Mouse (Mus musculus) cerebellum, adult 2 months (tissue): ENCODE measurements at regions not wholly inside any gene's neighbourhood (a gene's known extent, or its start where the extent isn't known, plus 50 kb on each side); places are given as distances from the start of the nearest gene placed in this dataset.

Experiments
- DNase-seq, 2 experiments: peaks; one replicate each; pipeline ENCODE4 v3.0.0; 2021
- H3K27ac ChIP-seq: fragments of 200-500 bp; 2 replicates; pipeline ENCODE4 v1.5.1; 2012; ENCODE audit warnings: low read length, control low read depth, inconsistent platforms; ENCODE audit not compliant: insufficient read depth
- H3K27me3 ChIP-seq: fragments of 200-500 bp; 2 replicates; pipeline ENCODE4 v1.6.1; 2012; ENCODE audit warnings: inconsistent platforms, mild to moderate bottlenecking, low read length, moderate library complexity; ENCODE audit not compliant: control insufficient read depth, insufficient read depth
- H3K4me1 ChIP-seq: fragments of 200-500 bp; 2 replicates; pipeline ENCODE4 v1.6.1; 2011; ENCODE audit warnings: low read length; ENCODE audit not compliant: control insufficient read depth, insufficient read depth
- H3K4me3 ChIP-seq: fragments of 200-500 bp; replicated peaks from 2 replicates; pipeline ENCODE3; 2011; ENCODE audit warnings: mild to moderate bottlenecking, low read depth, low read length, control low read depth; ENCODE audit not compliant: insufficient read depth
- CTCF ChIP-seq: fragments of 200-500 bp; IDR thresholded peaks from 2 replicates; pipeline ENCODE4 v1.5.1; 2011; ENCODE audit warnings: low read depth, mild to moderate bottlenecking, control low read depth, low read length, moderate library complexity, borderline replicate concordance; ENCODE audit not compliant: insufficient read depth
- POLR2A ChIP-seq: fragments of 200-500 bp; IDR thresholded peaks from 2 replicates; pipeline ENCODE4 v1.6.1; 2011; ENCODE audit warnings: low read length, control low read depth, borderline replicate concordance; ENCODE audit not compliant: insufficient read depth
- WGBS: fragments of 180-500 bp; shearing (Covaris S2); methylation state at CpG from one replicate; pipeline ENCODE4 v1.1.7; 2018; 5-methylcytosine and 5-hydroxymethylcytosine counted together

DNA sequence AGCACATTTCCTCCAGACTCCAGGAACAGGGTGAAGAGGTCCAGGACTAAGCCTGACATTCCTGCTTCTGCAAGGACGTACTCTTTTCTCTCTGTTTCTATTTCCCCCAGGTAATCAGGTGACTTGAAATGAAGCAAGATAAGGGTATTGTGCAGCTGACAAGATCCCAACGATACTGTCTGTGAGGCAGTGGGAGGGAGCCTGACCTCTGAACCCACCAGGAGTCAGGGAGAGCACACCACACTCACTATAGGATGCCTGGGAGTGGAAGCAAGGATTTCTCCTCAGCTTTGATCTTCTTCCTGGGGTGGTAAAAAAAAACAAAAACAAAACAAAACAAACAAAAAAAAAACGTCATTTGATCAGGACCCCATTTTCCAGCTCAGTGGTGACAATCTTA is 141.1 kb upstream of the A230072I06Rik start:
- Histone ChIP-seq H3K4me3 (no peak overlapping the region), H3K27me3 (no peaks in the 10 kb centered on the region; the same call in 1 of the 2 replicates), H3K27ac (no peak overlapping the region), H3K4me1 (no peaks in the 10 kb centered on the region; the same call in 1 of the 2 replicates)
- no peak for DNase-seq
- TF ChIP-seq CTCF (no peak), POLR2A (no peak)
- WGBS = 42% methylated on average over 3 of the region's 3 CpGs

DNA sequence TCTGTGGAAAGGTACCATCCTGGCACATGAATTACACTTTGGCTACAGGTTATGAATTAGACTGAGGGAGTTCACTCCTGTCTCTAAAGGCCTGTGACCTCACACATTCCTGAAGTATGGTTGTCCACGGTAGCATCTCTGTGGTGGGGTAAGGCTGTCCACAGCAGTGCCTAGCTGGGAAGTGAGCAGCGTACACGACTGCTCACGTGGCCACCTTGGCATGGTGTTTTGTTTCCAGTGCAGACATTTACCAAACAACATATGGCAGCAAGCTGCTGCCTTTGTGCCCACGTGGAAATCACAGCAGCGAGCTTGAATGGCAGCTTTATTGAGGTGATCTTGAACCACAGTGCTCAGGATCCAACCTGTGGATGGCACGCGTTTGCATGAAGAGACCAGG is 140.7 kb upstream of the A230072I06Rik start:
- 21% methylated on average over 8 of the region's 8 CpGs for WGBS
- H3K27me3 ChIP-seq = no peaks in the 10 kb centered on the region; the same call in 1 of the 2 replicates
- H3K4me3 ChIP-seq = no peak overlapping the region
- no peak for DNase-seq
- H3K4me1 ChIP-seq = no peaks in the 10 kb centered on the region; the same call in 1 of the 2 replicates
- TF ChIP-seq CTCF (no peak), POLR2A (no peak)
- H3K27ac ChIP-seq = no peak overlapping the region

DNA sequence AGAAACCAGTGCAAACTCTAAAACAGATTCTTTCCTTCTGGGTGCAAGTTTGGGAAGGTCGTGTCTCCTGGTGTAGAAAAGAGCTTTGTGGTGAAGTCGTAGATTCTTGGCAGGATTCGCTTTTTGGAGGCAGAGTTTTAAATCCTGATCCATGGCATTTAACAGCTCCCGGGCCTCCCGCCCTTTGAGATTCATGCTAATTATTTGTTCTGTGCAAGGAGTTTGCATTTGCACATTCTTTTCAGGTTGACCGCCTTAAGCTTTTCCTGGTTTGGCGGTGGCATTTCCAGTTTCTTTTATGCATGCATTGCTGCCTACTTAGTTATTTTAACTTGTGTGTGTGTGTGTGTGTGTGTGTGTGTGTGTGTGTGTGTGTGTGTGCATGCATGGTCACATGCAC is 126.9 kb upstream of the A230072I06Rik start:
- no peak for DNase-seq
- 25% methylated on average over 7 of the region's 7 CpGs for WGBS
- TF ChIP-seq POLR2A (no peak), CTCF (no peak)

DNA sequence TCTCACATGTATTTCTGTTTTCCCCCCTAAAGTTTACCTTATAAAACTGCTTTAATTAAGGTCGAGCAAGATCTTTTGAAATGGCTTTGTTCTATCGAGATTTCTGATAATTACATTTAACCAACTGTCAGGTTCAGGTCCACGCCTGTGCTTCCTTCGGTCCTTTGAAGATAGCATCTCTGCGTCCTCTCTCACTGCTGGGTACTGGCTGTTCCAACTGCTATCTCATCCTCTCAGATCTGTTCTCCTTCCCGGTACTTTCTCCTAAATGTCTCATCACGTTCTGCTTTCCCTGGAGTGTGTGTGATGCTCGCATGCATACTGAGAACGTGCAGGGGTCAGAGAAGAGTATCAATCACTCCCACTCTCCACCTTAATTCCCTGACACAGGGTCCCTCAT is 125.8 kb upstream of the A230072I06Rik start:
- no peak for DNase-seq
- H3K4me1 ChIP-seq = no peaks in the 10 kb centered on the region
- 84% methylated on average over 9 of the region's 9 CpGs for WGBS
- TF ChIP-seq POLR2A (no peak), CTCF (no peak)
- no peak overlapping the region for H3K4me3 ChIP-seq
- no peak overlapping the region for H3K27ac ChIP-seq
- no peaks in the 10 kb centered on the region; the same call in 1 of the 2 replicates for H3K27me3 ChIP-seq

More for the DNA sequence above, 126.9 kb upstream of the A230072I06Rik start:
- Histone ChIP-seq H3K27me3 (no peaks in the 10 kb centered on the region; the same call in 1 of the 2 replicates), H3K4me1 (no peaks in the 10 kb centered on the region), H3K4me3 (no peak overlapping the region), H3K27ac (no peak overlapping the region)

DNA sequence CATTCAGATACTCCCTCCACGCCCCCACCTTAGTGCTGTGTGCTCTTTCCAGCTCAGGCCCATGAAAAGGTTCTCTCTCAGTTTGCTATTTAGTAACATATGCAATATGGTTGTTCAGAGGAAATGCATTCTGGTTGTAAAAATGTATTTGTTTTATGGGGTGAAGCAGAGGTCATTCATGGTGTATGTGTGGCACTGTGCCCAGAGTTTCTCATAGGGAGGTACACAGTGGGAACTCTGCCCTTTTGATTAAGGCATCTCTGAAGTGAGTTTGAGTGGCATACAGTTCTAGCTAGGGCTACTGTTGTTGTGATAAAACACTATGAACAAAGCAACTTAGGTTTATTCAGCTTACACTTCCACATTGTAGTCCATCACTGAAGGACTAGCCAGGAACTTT is 121.7 kb upstream of the A230072I06Rik start:
- Histone ChIP-seq H3K4me3 (no peak overlapping the region), H3K4me1 (no peaks in the 10 kb centered on the region), H3K27ac (no peak overlapping the region), H3K27me3 (no peaks in the 10 kb centered on the region; the same call in 1 of the 2 replicates)
- WGBS = 75% methylated on average over 1 of the region's 1 CpGs
- TF ChIP-seq CTCF (no peak), POLR2A (no peak)
- no peak for DNase-seq

DNA sequence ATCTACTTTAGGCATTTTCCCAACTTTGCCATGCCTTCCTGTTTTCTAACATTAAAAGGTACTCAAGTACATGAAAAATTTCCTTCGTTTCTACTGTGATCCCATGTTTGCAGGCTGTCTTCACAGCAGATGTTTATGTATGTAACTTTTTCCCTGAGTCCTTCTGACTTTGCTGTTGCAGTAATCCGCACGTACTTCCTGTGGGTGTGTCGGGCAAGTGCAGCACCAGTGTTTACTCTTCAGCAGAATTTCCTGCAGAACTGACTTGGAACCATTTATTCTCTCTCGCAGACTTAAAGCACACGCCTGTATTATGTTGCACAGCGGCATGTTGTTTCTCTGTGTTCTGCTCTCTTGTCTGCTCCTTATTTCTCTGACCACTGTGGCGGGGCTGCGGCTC is 120.4 kb upstream of the A230072I06Rik start:
- Histone ChIP-seq H3K27me3 (no peaks in the 10 kb centered on the region), H3K27ac (no peak overlapping the region), H3K4me3 (no peak overlapping the region), H3K4me1 (no peaks in the 10 kb centered on the region)
- no peak for DNase-seq
- WGBS = 95% methylated on average over 9 of the region's 9 CpGs
- TF ChIP-seq POLR2A (no peak), CTCF (no peak)

DNA sequence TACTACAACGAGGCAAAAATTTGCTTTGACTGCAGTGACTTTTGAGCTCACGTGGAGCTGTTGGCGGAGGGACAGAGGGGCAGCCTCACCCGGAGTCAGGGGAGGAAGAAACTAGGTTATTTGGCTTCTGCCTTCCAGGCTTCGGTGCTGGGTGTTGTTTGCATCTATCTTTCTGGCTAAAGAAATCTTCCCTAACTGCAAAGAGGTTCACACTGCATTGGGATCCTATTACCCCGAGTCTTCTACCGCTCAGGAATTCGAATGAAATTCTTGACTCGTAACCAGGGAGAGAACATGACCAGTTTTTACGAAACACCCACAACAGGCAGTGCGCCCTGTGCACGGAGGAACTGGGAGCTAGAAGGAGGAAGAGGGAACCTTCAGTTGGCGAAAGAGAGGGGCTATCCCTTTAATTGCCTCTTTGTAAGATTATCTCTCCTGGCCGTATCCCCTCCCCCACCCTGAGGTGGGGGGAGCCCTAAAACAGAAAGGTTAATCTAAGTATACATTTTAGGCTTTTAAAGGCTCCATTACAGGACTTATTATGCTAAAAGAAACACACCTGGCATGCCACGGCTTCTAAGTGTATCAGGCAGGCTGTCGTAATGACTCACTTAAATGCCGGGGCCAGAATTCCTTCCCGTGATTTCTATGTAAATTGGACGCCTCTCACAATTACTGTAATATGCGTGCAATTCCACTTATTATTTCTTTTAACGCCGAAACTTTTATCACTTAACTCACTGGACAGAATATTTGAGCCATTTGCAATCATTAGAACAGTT is 115.5 kb upstream of the A230072I06Rik start:
- Histone ChIP-seq H3K4me1 (no peaks in the 10 kb centered on the region), H3K27ac (no peak overlapping the region), H3K4me3 (no peak overlapping the region), H3K27me3 (no peaks in the 10 kb centered on the region; the same call in 1 of the 2 replicates)
- DNase-seq = no peak
- no peak for TF ChIP-seq POLR2A
- TF ChIP-seq CTCF = no peak
- WGBS = 13% methylated on average over 22 of the region's 22 CpGs
